Mouse (Mus musculus) embryonic fibroblast, embryonic 13.5 days (primary cell): ENCODE results near the gene Pde4d. TPM values are rescaled to one million over a fixed set of nuclear protein-coding genes. Genes with fewer than 3 reads are reported as not detected.

ENCODE experiments used
- H3K27ac ChIP-seq: 2 replicates; pipeline ENCODE4 v1.5.1; 2012; ENCODE audit warnings: low read length, control low read depth, inconsistent platforms; ENCODE audit not compliant: insufficient read depth
- H3K4me1 ChIP-seq: 2 replicates; pipeline ENCODE4 v1.6.1; 2011; ENCODE audit warnings: low read length; ENCODE audit not compliant: control insufficient read depth, insufficient read depth
- H3K4me3 ChIP-seq: 2 replicates; pipeline ENCODE4 v1.5.1; 2011; ENCODE audit warnings: mild to moderate bottlenecking, control low read depth, low read length; ENCODE audit not compliant: insufficient read depth
- CTCF ChIP-seq: IDR thresholded peaks from 2 replicates; pipeline ENCODE4 v1.5.1; 2011; ENCODE audit warnings: mild to moderate bottlenecking, control low read depth, low read length, moderate library complexity, borderline replicate concordance; ENCODE audit not compliant: insufficient read depth
- POLR2A ChIP-seq: IDR thresholded peaks from 2 replicates; pipeline ENCODE4 v1.6.1; 2011; ENCODE audit warnings: low read depth, mild to moderate bottlenecking, control low read depth, low read length, moderate library complexity
- polyA plus RNA-seq: library from polyadenylated mRNA; stranded (reverse); fragments of >200 nt; gene quantifications from 2 replicates; pipeline ENCODE4 v1.2.4, GENCODE M21; 2011; ENCODE audit warnings: low read depth; ENCODE audit not compliant: missing spikeins, insufficient read length

Gene Pde4d
- polyA plus RNA-seq, 1 experiment = 26.9 TPM

DNA sequence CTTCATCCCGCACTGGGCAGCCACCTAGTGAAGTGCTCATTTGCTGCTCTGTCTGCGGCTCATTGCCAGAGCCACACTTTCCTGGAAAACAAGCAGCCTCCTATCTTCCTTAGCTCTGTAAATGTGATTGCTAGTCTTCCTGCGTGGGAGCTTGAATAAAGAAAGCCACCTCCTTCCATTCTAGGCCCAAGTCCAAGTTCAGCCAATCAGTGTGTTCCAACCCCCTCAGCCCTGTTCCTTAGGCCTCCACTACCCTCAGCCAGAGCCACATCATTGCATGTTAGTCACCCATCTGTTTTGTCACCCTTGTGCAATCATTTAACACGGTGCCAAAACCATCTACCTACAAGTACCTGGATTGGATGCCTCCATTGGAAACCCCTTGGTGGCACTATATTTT is 786.3 kb downstream of the Pde4d start:
- Histone ChIP-seq H3K4me3 (no peak overlapping the region), H3K27ac (no peak overlapping the region), H3K4me1 (peaks cover 2% of the 10 kb centered on the region; the same call in 1 of the 2 replicates)
- TF ChIP-seq POLR2A = no peak
- TF ChIP-seq CTCF = no peak

DNA sequence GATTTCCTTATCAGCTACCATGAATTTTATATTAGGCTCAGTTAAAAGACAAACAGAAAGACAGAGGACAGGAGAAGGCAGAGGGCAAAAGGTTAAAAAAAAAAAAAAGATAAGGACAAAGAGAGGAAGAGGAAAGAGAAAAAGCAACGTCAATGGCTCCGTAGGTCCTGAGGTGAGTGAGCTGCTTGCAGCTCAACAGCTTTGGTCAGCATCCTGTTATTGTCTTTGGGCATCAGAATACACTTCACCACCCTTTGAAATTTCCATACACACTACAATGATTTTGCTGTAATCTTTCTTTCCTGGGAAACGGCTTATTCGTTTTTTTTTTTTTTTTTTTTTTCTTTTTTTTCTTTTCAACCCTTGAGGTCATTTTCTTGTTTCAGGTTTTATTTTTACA is 788.9 kb downstream of the Pde4d start:
- no peak overlapping the region for H3K27ac ChIP-seq
- H3K4me1 ChIP-seq = peaks cover 13% of the 10 kb centered on the region
- TF ChIP-seq CTCF (no peak), POLR2A (no peak)
- no peak overlapping the region for H3K4me3 ChIP-seq

DNA sequence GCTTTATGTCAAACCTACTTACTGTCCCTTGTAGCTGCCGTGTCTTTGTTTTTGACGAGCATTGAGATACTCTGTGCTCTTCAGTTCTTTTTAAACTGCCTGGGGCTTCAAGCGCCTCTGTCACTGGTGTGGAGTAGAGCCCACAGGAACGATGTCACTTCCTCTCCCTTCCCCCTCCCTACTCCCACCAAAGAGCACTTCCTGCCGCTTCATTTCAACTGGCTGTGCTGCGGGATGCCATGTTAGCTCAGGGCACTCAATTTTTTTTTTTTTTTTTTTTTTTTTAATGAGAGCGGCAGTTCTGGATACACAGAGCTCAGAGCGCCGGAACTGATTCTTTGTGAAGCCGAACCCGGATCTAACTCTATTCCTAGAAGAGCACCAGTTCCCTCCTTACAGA is 789.5 kb downstream of the Pde4d start:
- H3K4me1 ChIP-seq = peaks cover 11% of the 10 kb centered on the region
- no peak overlapping the region for H3K27ac ChIP-seq
- H3K4me3 ChIP-seq = no peak overlapping the region
- TF ChIP-seq POLR2A (no peak), CTCF (no peak)

DNA sequence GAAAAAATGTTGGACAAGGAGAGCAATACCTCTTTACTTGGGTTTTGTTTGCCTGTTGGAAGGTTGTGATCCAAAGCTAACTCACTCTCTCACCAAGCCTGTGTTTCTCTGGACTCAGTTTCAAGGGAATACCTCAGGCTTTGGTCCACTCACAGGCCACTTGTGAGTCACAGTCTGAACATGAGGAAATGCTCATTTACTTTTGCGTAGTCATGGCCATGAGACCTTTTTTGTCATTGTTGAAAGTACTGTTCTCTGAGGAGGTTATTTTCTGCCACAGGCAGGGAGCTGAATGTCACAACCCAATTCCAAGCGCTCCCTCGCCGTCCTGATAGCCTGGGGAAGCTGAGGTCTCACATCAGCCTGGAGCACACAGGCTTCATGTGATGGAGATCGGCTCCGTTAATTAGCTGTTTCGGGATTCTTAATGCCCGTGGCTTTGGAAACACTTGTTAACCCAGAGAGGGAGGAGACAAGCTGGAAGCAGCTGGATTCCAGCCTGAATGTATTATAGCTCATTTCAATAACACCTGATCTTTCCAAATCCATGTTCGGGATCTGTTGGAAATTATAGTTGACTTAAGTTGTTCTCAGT is 792.8 kb downstream of the Pde4d start:
- 0 out of 2 replicates have a peak, but pooled peaks have one; percentile 9 for TF ChIP-seq POLR2A
- no peak for TF ChIP-seq CTCF
- H3K4me3 ChIP-seq = no peak overlapping the region
- peak overlapping the region; percentile 86 for H3K27ac ChIP-seq
- peaks cover 13% of the 10 kb centered on the region for H3K4me1 ChIP-seq

DNA sequence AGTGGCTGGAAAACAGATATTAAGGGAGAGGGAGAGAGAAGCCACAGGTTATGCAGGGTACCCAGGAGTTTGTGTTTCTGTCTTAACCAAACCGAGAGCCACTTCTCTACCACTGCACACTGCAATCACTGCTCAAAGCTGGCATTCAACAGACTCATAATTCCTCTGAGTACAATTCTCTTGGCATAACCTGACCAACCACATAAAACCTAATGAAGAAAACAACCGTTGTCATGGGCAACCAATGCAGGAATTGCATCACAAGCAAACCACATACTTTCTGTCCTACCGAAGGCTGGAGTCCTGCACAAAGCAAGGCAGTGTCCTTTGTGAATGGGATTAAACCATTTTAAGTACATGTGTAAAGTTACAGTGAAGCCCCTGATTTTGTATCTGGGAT is 793.4 kb downstream of the Pde4d start:
- peak overlapping the region; percentile 86 for H3K27ac ChIP-seq
- peaks cover 14% of the 10 kb centered on the region for H3K4me1 ChIP-seq
- no peak for TF ChIP-seq CTCF
- no peak; the same call in 1 of the 2 replicates for TF ChIP-seq POLR2A
- H3K4me3 ChIP-seq = no peak overlapping the region

DNA sequence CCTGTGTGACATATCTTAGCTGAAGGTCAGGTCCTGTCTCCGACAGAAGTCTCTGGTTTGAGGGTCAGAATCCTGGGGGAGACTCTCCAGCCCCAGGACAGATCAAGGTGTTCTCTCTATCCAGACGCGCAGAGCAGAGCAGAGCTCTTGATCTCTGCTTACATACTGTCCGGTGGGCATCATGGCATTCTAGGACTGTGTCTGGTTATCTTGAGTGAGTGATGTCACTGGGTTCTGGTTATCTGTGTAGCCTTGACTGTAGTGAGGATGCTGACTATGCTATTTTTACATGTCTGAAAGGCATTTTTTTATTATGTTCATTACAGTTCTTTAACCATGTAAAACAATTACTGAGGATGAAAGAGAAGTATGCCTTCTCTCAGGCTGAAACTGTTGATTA is 797.3 kb downstream of the Pde4d start:
- TF ChIP-seq POLR2A = no peak
- TF ChIP-seq CTCF = no peak
- Histone ChIP-seq H3K27ac (no peak overlapping the region), H3K4me3 (no peak overlapping the region), H3K4me1 (peaks cover 12% of the 10 kb centered on the region)

DNA sequence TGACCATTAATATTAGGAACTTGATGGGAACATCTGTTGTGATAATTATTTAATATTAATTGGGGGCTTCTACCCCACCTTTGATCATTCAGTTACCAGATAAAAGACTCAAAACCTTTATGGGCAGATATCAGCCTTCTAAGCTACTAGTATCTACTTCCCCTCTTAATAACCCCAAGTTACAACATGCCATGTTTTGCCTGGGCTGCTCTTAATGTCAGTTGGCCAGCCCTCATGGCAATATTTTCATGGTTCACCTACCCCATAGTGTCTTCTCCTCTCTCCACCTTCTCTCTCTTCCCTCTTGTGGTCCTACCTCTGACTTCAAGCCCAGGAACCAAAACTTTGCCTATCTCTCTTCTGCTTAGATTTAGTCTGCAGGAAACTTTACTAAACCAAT is 799.6 kb downstream of the Pde4d start:
- peaks cover 3% of the 10 kb centered on the region; the same call in 1 of the 2 replicates for H3K4me1 ChIP-seq
- no peak overlapping the region for H3K27ac ChIP-seq
- TF ChIP-seq POLR2A = no peak
- no peak overlapping the region for H3K4me3 ChIP-seq

DNA sequence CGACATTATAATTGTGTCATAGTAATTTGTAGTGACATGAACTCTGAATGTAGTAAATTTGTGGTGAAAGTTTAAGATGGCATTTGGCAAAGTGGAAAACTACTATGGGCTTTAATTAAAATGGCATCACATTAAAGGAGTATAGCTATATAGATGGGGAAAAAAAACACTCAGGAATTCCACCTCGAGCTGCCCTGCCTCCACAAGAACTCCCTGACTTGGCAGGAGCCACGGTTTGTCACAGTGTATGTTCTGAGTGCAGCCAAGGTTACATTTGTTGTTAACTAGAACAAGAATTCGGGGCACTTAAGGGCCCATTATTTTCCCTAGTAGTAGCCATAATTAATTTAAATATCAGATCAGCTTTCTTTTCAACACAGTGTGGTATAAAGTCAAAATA is 805.9 kb downstream of the Pde4d start:
- no peak overlapping the region for H3K27ac ChIP-seq
- no peak for TF ChIP-seq CTCF
- no peak for TF ChIP-seq POLR2A
- H3K4me1 ChIP-seq = no peaks in the 10 kb centered on the region
- H3K4me3 ChIP-seq = no peak overlapping the region

DNA sequence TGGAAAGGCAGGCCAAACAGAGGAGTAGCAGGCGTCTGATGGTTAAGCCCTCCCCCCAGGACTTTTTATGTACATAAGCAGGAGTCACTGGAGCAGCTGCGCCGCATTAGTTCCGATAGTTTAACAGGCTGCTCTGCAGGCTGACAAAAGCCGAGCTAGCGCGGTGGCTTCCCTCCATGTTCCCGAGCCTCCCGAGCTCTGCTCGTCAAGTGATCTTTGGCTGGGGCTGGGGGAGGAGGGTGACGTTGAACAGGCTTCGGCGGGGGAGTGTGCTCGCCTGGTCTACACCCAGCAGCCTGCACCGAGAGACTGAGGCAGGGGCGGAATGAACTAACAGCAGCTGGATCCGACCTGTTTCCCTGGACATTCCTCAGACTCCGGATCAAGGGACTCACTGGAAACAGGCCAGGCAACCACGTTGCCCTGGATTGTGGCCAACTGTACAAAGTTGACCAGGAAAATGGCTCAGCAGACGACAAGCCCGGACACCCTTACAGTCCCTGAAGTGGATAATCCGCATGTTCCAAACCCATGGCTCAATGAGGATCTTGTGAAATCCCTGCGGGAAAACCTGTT is 810.6 kb downstream of the Pde4d start:
- Histone ChIP-seq H3K4me3 (peak overlapping the region; percentile 51), H3K4me1 (peaks cover 6% of the 10 kb centered on the region), H3K27ac (0 out of 2 replicates have a peak overlapping the region, but pooled peaks have one; percentile 0)
- no peak for TF ChIP-seq CTCF
- TF ChIP-seq POLR2A = peak; percentile 57

DNA sequence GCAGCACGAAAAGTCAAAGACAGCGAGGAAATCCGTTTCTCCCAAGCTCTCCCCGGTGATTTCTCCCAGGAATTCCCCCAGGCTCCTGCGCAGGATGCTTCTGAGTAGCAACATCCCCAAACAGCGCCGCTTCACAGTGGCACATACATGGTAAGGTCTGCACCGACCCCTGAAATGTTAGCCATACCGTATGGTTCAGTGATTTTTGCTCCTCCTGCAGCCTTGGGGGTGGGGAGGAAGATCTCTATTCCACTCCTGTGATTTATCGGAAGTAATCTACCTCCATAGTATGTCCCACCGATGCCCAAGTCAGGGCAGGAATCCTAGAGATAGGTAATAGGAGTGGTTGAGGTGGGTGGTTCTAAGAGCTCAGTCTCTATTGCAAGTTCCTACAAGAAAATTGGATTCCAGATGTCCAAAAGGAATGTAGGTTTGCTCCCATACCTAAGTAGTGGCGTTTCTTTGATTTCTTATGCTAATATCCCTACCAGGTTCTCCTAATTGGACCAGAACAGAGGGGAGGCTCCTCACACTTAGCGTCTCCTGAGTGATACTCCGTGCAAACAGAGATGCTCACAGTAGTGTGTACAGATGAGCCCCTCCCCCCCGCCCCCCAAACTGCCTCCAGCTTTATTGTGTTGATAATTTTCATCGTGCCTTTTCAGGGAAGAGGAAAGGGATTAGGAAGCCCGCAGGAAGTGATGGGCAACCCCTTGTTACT is 811.2 kb downstream of the Pde4d start:
- Histone ChIP-seq H3K4me3 (peak overlapping the region; percentile 51), H3K27ac (no peak overlapping the region), H3K4me1 (peaks cover 6% of the 10 kb centered on the region)
- no peak for TF ChIP-seq POLR2A
- TF ChIP-seq CTCF = no peak
